Mouse (Mus musculus) heart, adult 2 months (tissue): Measurements from ENCODE around the gene Filip1.

ENCODE experiments used
- EP300 ChIP-seq: fragments of 200-500 bp; IDR thresholded peaks from 2 replicates; pipeline ENCODE4 v1.6.1; 2011; ENCODE audit warnings: low read depth, low read length, control low read depth; ENCODE audit not compliant: insufficient read depth
- POLR2A ChIP-seq: fragments of 200-500 bp; IDR thresholded peaks from 2 replicates; pipeline ENCODE4 v1.6.1; 2011; ENCODE audit warnings: mild to moderate bottlenecking, low read depth, low read length, control low read depth; ENCODE audit not compliant: insufficient read depth

DNA sequence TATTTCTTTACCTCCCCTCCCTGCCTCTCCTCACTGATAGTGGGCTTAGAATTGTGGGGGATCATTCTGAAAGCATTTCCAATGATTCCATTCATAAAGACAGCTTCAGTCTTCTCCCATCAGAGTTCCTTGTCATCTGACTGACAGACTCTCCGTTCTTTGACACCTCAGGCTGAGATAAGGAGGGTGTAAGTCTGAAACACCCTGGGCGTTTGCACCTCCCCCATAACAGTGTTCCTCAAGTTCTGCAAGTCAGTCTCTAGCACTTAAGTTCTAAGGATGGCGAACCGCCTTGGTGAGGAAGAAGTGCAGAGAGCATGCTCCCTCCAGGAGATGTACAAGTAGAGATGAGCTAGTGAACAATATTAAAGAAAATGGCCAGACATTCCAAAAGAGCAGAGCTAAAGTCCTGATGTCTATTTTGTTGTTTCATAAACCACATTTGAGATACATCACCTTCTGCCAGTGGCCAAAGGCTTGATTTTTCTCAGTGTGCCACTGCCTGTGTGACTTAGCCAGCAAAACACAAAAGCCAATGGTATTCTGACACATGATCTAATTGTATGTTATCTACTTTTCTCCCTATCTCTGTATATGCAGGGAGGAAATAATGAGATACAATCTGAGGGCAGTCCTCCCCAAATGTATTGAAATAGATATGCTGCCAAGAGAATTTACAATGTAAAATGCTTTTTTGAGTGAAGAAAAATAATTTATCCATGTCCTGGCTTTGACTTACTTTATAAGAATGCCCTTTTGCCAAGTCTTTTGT, 118.6 kb downstream of the Filip1 start:
- TF ChIP-seq EP300 (no peak), POLR2A (no peak)
